Mouse (Mus musculus): ENCODE measurements around the gene Smad5. TPM values are rescaled to one million over a fixed set of nuclear protein-coding genes. Genes with fewer than 3 reads are reported as not detected.
A peak's percentile ranks its signal among the peaks of the same experiment; 100 is the strongest.

Smad5 gene
- polyA plus RNA-seq, 1 experiment from 2014 or later: 57.4 TPM

DNA sequence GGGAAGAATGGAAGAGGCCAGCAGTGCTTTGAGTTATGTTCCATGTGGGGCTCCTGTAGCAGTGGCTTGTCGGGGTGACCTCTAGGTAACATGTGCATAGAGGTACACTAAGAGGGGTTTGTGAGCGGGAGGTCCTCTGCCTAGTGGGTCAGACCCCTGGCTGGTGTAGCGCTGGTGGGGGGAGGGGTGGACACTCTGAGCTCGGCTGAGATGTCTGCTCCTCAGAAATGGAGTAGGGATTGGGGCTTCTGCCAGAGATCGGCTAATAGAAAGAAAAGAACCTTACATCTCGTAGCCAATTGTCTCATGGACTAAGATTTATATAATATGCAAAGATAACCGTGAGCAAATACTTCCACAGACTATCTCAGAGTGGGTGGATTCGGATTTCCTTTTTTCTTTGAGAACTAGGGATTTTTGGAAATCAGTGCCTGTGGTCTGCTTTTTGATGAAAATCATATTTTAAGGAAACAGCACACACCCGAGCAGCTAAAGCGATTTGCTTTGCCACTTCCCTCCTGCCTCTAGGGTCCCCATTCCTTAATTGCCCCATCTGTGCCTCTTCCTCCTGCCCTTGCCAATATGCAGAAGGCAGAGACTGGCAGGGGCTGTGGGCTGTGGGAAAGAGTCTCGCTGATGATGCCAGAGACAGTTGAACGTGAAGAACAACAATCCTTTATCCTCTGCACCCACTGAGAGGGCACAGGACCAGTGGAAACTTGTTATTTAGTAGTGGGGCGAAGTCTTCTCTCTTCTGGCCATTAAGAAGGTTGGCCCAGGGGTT, 59.8 kb downstream of the Smad5 start:
- no peak overlapping the region for H3K4me2 ChIP-seq (ENCODE audit: low read depth, low read length)
- 43% methylated on average over 13 of the region's 13 CpGs for WGBS
- no peaks in the 10 kb centered on the region for H3K36me3 ChIP-seq (replicated peaks; ENCODE audit: control insufficient read depth, insufficient read depth, low read depth, low read length)
- H3K9me3 ChIP-seq (replicated peaks; ENCODE audit: control insufficient read depth, low read length): no peaks in the 10 kb centered on the region
- no peak overlapping the region for H3K27ac ChIP-seq (replicated peaks; ENCODE audit: low read depth, low read length)
- H3K9ac ChIP-seq (replicated peaks; ENCODE audit: low read length): no peak overlapping the region
- ATAC-seq (replicated peaks; ENCODE audit: insufficient number of reproducible peaks, low FRiP score, low TSS enrichment, low read depth) (no peak), DNase-seq (ENCODE audit: low spot score) (no peak)
- no peaks in the 10 kb centered on the region for H3K4me1 ChIP-seq (ENCODE audit: control insufficient read depth, insufficient read depth, low read length)
- H3K27me3 ChIP-seq (ENCODE audit: control insufficient read depth, insufficient read depth, low read length): no peaks in the 10 kb centered on the region
- H3K4me3 ChIP-seq (ENCODE audit: low read depth, low read length): no peak overlapping the region

DNA sequence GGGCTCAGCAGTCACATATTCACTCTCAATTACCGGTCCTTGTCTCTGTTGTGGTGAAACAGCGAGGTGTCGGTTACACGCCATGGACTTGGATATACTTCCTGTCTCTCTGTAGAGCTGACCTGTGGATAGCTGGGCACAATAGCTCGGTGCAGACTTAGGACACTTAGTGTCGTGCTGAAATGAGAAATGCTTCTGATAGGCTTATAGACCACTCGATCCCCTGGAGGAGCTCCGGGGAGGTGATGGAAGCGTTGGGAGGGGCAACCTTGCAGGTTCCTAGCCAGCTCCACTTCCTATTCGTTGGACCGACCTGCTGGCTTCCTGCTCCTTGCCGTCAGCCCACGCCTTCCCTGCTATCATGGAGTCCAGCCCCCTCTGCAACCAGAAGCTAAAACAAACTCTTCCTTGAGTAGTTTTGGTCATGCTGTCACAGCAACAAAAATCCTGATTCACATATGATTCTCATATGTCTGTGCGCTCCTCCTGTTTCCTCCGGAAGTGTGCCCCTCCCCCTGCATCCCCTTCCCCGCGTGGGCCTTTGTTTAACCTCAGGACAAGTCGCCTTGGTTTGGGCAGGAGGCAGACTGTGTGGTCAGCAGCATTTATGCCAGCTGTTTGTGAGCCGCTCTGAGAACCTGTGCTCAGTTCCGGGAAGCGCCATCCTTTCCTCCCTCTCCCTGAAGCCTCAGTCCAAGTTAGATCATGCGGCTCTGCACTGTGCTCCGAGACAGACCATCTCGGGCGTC, 62.6 kb downstream of the Smad5 start:
- Histone ChIP-seq H3K4me2 (ENCODE audit: low read depth, low read length) (no peak overlapping the region), H3K36me3 (replicated peaks; ENCODE audit: control insufficient read depth, insufficient read depth, low read depth, low read length) (no peaks in the 10 kb centered on the region), H3K27ac (replicated peaks; ENCODE audit: low read depth, low read length) (no peak overlapping the region), H3K9me3 (replicated peaks; ENCODE audit: control insufficient read depth, low read length) (no peaks in the 10 kb centered on the region), H3K27me3 (ENCODE audit: control insufficient read depth, insufficient read depth, low read length) (no peaks in the 10 kb centered on the region), H3K9ac (replicated peaks; ENCODE audit: low read length) (no peak overlapping the region), H3K4me3 (ENCODE audit: low read depth, low read length) (no peak overlapping the region), H3K4me1 (ENCODE audit: control insufficient read depth, insufficient read depth, low read length) (no peaks in the 10 kb centered on the region)
- ATAC-seq (replicated peaks; ENCODE audit: insufficient number of reproducible peaks, low FRiP score, low TSS enrichment, low read depth): no peak
- peak; percentile 37 for DNase-seq (ENCODE audit: low spot score)
- 45% methylated on average over 25 of the region's 25 CpGs for WGBS

- Histone ChIP-seq H3K4me2 (ENCODE audit: low read depth, low read length) (no peak overlapping the region), H3K27ac (replicated peaks; ENCODE audit: low read depth, low read length) (no peak overlapping the region)
These were observed 63.4 kb downstream of the Smad5 start for GRCm38 (mm10) chr13:56766211-56766610.

GRCm38 (mm10) chr13:56769431-56769830, 66.6 kb downstream of the Smad5 start:
- Histone ChIP-seq H3K27me3 (ENCODE audit: control insufficient read depth, insufficient read depth, low read length) (no peaks in the 10 kb centered on the region), H3K9me3 (replicated peaks; ENCODE audit: control insufficient read depth, low read length) (no peaks in the 10 kb centered on the region), H3K4me3 (ENCODE audit: low read depth, low read length) (no peak overlapping the region), H3K36me3 (replicated peaks; ENCODE audit: control insufficient read depth, insufficient read depth, low read depth, low read length) (no peaks in the 10 kb centered on the region), H3K9ac (replicated peaks; ENCODE audit: low read length) (no peak overlapping the region), H3K27ac (replicated peaks; ENCODE audit: low read depth, low read length) (no peak overlapping the region), H3K4me1 (ENCODE audit: control insufficient read depth, insufficient read depth, low read length) (no peaks in the 10 kb centered on the region), H3K4me2 (ENCODE audit: low read depth, low read length) (no peak overlapping the region)
- WGBS: 38% methylated on average over 4 of the region's 4 CpGs
- DNase-seq (ENCODE audit: low spot score): no peak
- ATAC-seq (replicated peaks; ENCODE audit: insufficient number of reproducible peaks, low FRiP score, low TSS enrichment, low read depth): no peak

More at GRCm38 (mm10) chr13:56766211-56766610, 63.4 kb downstream of the Smad5 start:
- DNase-seq (ENCODE audit: low spot score) (no peak), ATAC-seq (replicated peaks; ENCODE audit: insufficient number of reproducible peaks, low FRiP score, low TSS enrichment, low read depth) (no peak)
- no peaks in the 10 kb centered on the region for H3K27me3 ChIP-seq (ENCODE audit: control insufficient read depth, insufficient read depth, low read length)
- no peaks in the 10 kb centered on the region for H3K36me3 ChIP-seq (replicated peaks; ENCODE audit: control insufficient read depth, insufficient read depth, low read depth, low read length)
- no peak overlapping the region for H3K9ac ChIP-seq (replicated peaks; ENCODE audit: low read length)
- H3K4me1 ChIP-seq (ENCODE audit: control insufficient read depth, insufficient read depth, low read length): no peaks in the 10 kb centered on the region
- H3K9me3 ChIP-seq (replicated peaks; ENCODE audit: control insufficient read depth, low read length): no peaks in the 10 kb centered on the region
- no peak overlapping the region for H3K4me3 ChIP-seq (ENCODE audit: low read depth, low read length)
- WGBS: 53% methylated on average over 5 of the region's 5 CpGs

- H3K4me3 ChIP-seq (ENCODE audit: low read depth, low read length): no peak overlapping the region
- no peaks in the 10 kb centered on the region for H3K4me1 ChIP-seq (ENCODE audit: control insufficient read depth, insufficient read depth, low read length)
- H3K36me3 ChIP-seq (replicated peaks; ENCODE audit: control insufficient read depth, insufficient read depth, low read depth, low read length): no peaks in the 10 kb centered on the region
- WGBS: 55% methylated on average over 1 of the region's 1 CpGs
- H3K4me2 ChIP-seq (ENCODE audit: low read depth, low read length): no peak overlapping the region
- H3K9ac ChIP-seq (replicated peaks; ENCODE audit: low read length): no peak overlapping the region
- no peaks in the 10 kb centered on the region for H3K27me3 ChIP-seq (ENCODE audit: control insufficient read depth, insufficient read depth, low read length)
- DNase-seq (ENCODE audit: low spot score) (no peak), ATAC-seq (replicated peaks; ENCODE audit: insufficient number of reproducible peaks, low FRiP score, low TSS enrichment, low read depth) (no peak)
- no peak overlapping the region for H3K27ac ChIP-seq (replicated peaks; ENCODE audit: low read depth, low read length)
- no peaks in the 10 kb centered on the region for H3K9me3 ChIP-seq (replicated peaks; ENCODE audit: control insufficient read depth, low read length)
These were observed 67.3 kb downstream of the Smad5 start for GRCm38 (mm10) chr13:56770136-56770578.

- Histone ChIP-seq H3K27ac (replicated peaks; ENCODE audit: low read depth, low read length) (no peak overlapping the region), H3K4me1 (ENCODE audit: control insufficient read depth, insufficient read depth, low read length) (no peaks in the 10 kb centered on the region)
- 68% methylated on average over 5 of the region's 5 CpGs for WGBS
These were observed 68.0 kb downstream of the Smad5 start for GRCm38 (mm10) chr13:56770786-56771185.

DNA sequence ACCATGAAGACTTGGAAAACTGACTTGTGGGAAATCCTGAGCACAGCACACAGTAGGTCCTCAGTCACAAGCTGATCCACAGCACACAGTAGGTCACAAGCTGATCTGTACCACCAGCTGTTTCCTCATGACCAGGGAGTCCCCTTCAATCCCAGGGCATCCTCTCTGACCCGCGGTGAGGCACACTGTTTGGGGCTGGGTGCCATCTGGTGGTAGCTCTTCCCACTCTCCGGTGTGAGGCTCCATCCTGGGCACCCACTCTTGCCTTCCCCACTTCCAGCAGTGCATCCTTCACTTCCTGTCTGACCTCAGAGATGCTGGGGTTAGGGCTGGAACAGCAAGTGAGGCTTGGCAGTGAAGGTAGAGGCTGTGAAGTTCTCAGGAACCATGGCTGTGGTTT, 69.8 kb downstream of the Smad5 start:
- Histone ChIP-seq H3K4me3 (ENCODE audit: low read depth, low read length) (no peak overlapping the region), H3K36me3 (replicated peaks; ENCODE audit: control insufficient read depth, insufficient read depth, low read depth, low read length) (no peaks in the 10 kb centered on the region), H3K27me3 (ENCODE audit: control insufficient read depth, insufficient read depth, low read length) (no peaks in the 10 kb centered on the region), H3K4me1 (ENCODE audit: control insufficient read depth, insufficient read depth, low read length) (no peaks in the 10 kb centered on the region), H3K9me3 (replicated peaks; ENCODE audit: control insufficient read depth, low read length) (no peaks in the 10 kb centered on the region), H3K9ac (replicated peaks; ENCODE audit: low read length) (no peak overlapping the region), H3K27ac (replicated peaks; ENCODE audit: low read depth, low read length) (no peak overlapping the region), H3K4me2 (ENCODE audit: low read depth, low read length) (no peak overlapping the region)
- ATAC-seq (replicated peaks; ENCODE audit: insufficient number of reproducible peaks, low FRiP score, low TSS enrichment, low read depth) (no peak), DNase-seq (ENCODE audit: low spot score) (no peak)
- WGBS: 50% methylated on average over 3 of the region's 3 CpGs

More at GRCm38 (mm10) chr13:56770786-56771185, 68.0 kb downstream of the Smad5 start:
- DNase-seq (ENCODE audit: low spot score): no peak
- Histone ChIP-seq H3K4me3 (ENCODE audit: low read depth, low read length) (no peak overlapping the region), H3K4me2 (ENCODE audit: low read depth, low read length) (no peak overlapping the region), H3K27me3 (ENCODE audit: control insufficient read depth, insufficient read depth, low read length) (no peaks in the 10 kb centered on the region), H3K9ac (replicated peaks; ENCODE audit: low read length) (no peak overlapping the region), H3K9me3 (replicated peaks; ENCODE audit: control insufficient read depth, low read length) (no peaks in the 10 kb centered on the region), H3K36me3 (replicated peaks; ENCODE audit: control insufficient read depth, insufficient read depth, low read depth, low read length) (no peaks in the 10 kb centered on the region)
- ATAC-seq (replicated peaks; ENCODE audit: insufficient number of reproducible peaks, low FRiP score, low TSS enrichment, low read depth): no peak

GRCm38 (mm10) chr13:56773262-56773870, 70.6 kb downstream of the Smad5 start:
- no peak overlapping the region for H3K27ac ChIP-seq (replicated peaks; ENCODE audit: low read depth, low read length)
- H3K9ac ChIP-seq (replicated peaks; ENCODE audit: low read length): no peak overlapping the region
- no peaks in the 10 kb centered on the region for H3K4me1 ChIP-seq (ENCODE audit: control insufficient read depth, insufficient read depth, low read length)
- DNase-seq (ENCODE audit: low spot score): no peak
- no peak for ATAC-seq (replicated peaks; ENCODE audit: insufficient number of reproducible peaks, low FRiP score, low TSS enrichment, low read depth)
- H3K4me3 ChIP-seq (ENCODE audit: low read depth, low read length): no peak overlapping the region
- no peak overlapping the region for H3K4me2 ChIP-seq (ENCODE audit: low read depth, low read length)
- no peaks in the 10 kb centered on the region for H3K9me3 ChIP-seq (replicated peaks; ENCODE audit: control insufficient read depth, low read length)
- no peaks in the 10 kb centered on the region for H3K36me3 ChIP-seq (replicated peaks; ENCODE audit: control insufficient read depth, insufficient read depth, low read depth, low read length)
- 58% methylated on average over 14 of the region's 14 CpGs for WGBS
- H3K27me3 ChIP-seq (ENCODE audit: control insufficient read depth, insufficient read depth, low read length): no peaks in the 10 kb centered on the region
